Comparison of ENCODE assay signal across 12 mouse cellular contexts in the genomic region with DNA sequence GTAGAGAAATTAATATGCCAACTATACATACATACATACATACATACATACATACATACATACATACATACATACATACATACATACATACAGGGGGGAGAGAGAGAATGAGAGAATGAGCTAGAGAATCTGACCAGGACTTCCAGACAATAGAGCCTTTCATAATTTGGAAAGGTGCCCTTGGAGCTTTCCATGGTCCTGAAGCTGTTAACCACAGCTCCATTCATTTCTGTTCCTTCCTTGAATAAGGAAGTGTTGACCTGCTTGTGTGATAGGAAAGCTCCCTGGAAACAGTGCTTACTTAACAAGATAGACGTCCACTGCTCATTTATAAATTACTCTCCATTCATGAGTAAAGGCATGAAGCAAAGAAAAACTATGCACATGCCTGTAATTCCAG.
A peak's percentile ranks its signal among the peaks of the same experiment; 100 is the strongest.
DNase-seq lines count a peak whose midpoint lies in the region; ATAC-seq and TF ChIP-seq lines count a peak whose summit lies in the region.
"Had no signal": no experiment of that assay in that cellular context is flagged by ENCODE, and none has a peak within 500 bp of the region (broad histone marks: within the 10 kb centered on the region; RNA-seq: fewer than 3 reads in every experiment).

No protein-coding gene starts in this region.

- H3K4me1 ChIP-seq in heart, postnatal 0 days (ENCODE audit: control insufficient read depth, insufficient read depth) = no peaks in the 10 kb centered on the region
- H3K4me1 ChIP-seq: heart, embryonic 13.5 days; limb, embryonic 15.5 days; neural tube, embryonic 15.5 days had no signal

- no peaks in the 10 kb centered on the region for H3K27me3 ChIP-seq in heart, postnatal 0 days (ENCODE audit: control insufficient read depth, insufficient read depth, low read length)
- H3K27me3 ChIP-seq: limb, embryonic 15.5 days; neural tube, embryonic 15.5 days had no signal

- TF ChIP-seq CTCF in heart, postnatal 0 days (IDR thresholded peaks at IDR 0.05; ENCODE audit: low read depth) = no peak

- no peak for TF ChIP-seq EP300 in heart, postnatal 0 days (IDR thresholded peaks at IDR 0.05; ENCODE audit: low read depth)

- H3K9ac ChIP-seq in heart, postnatal 0 days (replicated peaks; ENCODE audit: low read depth, low read length) = no peak overlapping the region
- H3K9ac ChIP-seq: heart, embryonic 13.5 days; limb, embryonic 15.5 days; neural tube, embryonic 15.5 days had no signal

- no peaks in the 10 kb centered on the region for H3K9me3 ChIP-seq in heart, postnatal 0 days (replicated peaks; ENCODE audit: control insufficient read depth, low read length)
- H3K9me3 ChIP-seq: heart, embryonic 13.5 days; limb, embryonic 15.5 days; neural tube, embryonic 15.5 days had no signal

- peak; percentile 37 for DNase-seq in heart, postnatal 0 days (ENCODE audit: low spot score)
- no peak for DNase-seq in heart, adult 11 months
- DNase-seq in ovary, postnatal 14 days (ENCODE audit: low spot score) = peak; percentile 67
- DNase-seq in ovary, postnatal 36 days (ENCODE audit: low spot score) = no peak
- DNase-seq in kidney, postnatal 36 days = peak; percentile 39 to 64
- no peak for DNase-seq in layer of hippocampus, postnatal 36 days
- no peak for DNase-seq in B cell, adult 2 months
- no peak for DNase-seq in T-cell, adult 2 months (ENCODE audit: low spot score)
- DNase-seq: cerebellum, postnatal 36 days had no signal

- H3K4me3 ChIP-seq in heart, postnatal 0 days (ENCODE audit: low read depth, low read length) = no peak overlapping the region
- H3K4me3 ChIP-seq: heart, embryonic 13.5 days; limb, embryonic 15.5 days; neural tube, embryonic 15.5 days had no signal

- 4% methylated on average over 1 of the region's 1 CpGs for WGBS in heart, postnatal 0 days

- no peaks in the 10 kb centered on the region for H3K36me3 ChIP-seq in heart, postnatal 0 days (replicated peaks; ENCODE audit: control insufficient read depth, insufficient read depth, low read length)
- H3K36me3 ChIP-seq: heart, embryonic 13.5 days; limb, embryonic 15.5 days; neural tube, embryonic 15.5 days had no signal

- no peak overlapping the region for H3K4me2 ChIP-seq in heart, postnatal 0 days (ENCODE audit: low read depth, low read length)
- H3K4me2 ChIP-seq: heart, embryonic 13.5 days; limb, embryonic 15.5 days; neural tube, embryonic 15.5 days had no signal

- ATAC-seq in heart, postnatal 0 days (ENCODE audit: insufficient read depth, low read depth) = no peak

- H3K27ac ChIP-seq in heart, postnatal 0 days (ENCODE audit: low read depth) = no peak overlapping the region
- H3K27ac ChIP-seq: heart, embryonic 13.5 days; limb, embryonic 15.5 days; neural tube, embryonic 15.5 days had no signal

Comparison
In these comparisons a context has a peak if more than half of its experiments do, and no peak if none do; other contexts are left out.
1. DNase-seq: peak in heart, postnatal 0 days (single experiment), ovary, postnatal 14 days (single experiment) and kidney, postnatal 36 days (2 of 2); none in heart, adult 11 months (single experiment), ovary, postnatal 36 days (single experiment), layer of hippocampus, postnatal 36 days (0 of 2), B cell, adult 2 months (0 of 2) and T-cell, adult 2 months (single experiment).